Mouse (Mus musculus): ENCODE data around the gene Gtf3c3. TPM values are rescaled to one million over a fixed set of nuclear protein-coding genes. Genes with fewer than 3 reads are reported as not detected.
A peak's percentile ranks its signal among the peaks of the same experiment; 100 is the strongest.

The Gtf3c3 gene
- polyA plus RNA-seq (2017; shearing (Covaris generic)): 10 to 100 TPM; 17.3 to 21.9 TPM

DNA sequence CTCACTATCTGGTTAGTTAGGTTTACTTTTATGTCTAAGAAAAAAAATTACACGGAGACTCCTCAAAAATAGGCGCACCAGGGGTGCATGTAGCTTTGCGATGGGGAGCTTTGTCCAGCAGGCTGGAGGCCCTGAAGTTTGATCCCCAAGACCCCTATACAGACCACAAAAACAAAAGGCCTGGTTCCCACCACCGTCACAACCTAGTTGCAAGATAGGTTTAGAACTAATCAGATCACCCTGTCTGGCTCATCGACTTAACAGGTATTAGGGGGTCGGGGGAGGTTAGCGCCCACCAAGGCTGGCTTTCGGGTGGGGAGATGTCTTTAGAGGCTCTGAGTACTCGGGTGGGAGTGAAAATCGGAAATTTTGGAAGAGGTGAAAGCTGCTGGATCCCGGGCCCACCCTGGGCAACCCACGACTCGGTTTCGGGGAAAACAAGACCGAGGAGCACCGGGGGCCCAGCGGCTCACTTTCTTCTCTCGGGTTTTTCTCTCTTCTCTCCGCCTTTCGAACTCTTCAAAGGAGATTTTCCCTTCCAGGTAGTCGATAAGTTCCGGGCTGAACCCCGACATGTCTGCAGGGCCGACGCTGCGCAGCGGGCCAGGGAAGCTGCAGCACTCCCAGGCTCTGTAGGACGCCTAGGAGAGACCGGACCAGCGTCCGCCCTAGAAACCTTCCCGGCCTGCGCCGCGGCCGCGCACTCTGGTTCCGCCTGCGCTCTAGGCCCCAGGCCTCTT is at the start of gene Gtf3c3:
TSS of gene Gtf3c3 (minus strand) at position 632 of the 740 bp plus-strand sequence.
- ATAC-seq: peak; percentile 91

DNA sequence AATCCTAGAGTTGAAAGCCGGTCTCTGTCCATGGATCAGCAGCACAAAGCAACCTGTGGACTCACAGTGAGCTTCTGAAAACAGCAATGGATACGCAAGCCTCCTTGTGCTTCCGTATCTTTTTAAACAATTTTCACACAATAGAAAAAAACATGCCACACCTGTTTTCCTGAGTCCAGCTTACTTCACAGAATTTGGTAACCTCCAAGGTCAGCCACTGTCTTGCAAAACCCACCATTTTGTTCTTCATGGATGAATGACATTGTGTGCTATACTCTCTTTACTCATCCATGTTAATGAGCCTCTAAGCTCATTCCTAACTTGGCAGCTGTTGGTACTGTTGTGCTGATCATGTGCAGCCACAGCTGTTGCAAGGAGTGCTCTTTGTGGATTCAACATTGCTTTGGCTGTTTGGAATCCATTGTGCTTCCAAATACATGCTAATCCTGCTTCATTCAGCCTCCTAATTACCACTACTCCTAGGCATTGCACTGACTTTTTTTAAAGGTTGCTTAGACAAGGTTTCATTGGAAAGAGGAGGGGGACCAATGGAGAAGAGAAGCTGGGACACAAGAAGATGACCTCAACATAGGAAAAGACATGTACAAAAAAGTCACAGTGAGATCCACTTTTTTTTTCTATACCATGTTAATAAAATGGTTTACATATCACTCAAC is 46.1 kb upstream of the Gtf3c3 start:
- ATAC-seq: no peak

DNA sequence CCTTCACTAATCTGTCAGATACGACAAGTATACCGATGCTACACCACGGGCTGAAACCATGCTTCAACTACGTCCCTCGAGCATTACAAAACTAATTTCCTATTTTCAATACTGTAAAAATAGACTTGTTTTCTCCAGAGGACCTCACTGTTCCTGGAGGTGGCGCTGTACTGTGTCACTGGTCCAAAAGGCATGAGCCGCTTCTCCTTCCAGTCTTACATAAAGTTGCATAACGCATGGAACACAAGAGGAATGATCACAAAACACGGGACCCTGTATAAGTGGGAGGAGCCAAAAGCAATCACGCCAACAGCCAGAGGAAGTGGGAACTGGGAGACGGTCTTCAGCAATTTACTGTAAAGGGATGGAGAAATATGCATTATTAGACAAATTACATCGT is 41.7 kb upstream of the Gtf3c3 start:
- ATAC-seq: no peak

DNA sequence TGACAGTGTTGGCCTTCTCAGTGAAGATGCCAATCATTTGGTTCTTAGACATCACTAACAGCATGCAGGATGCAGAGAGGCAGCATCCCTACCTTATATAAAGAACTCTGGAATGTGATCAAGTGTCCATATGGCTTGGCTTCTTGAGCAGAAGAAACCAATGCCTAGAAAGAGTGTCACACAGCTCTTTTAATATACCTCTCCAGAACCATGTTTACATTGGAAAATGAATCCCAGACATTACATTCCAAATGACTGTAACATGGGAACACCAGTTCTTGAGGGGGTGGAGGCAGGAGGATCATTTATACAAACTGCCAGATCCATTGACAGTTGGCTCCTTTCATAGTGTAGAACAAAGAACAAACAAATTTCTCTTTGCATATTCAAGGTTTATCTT is 29.9 kb upstream of the Gtf3c3 start:
- ATAC-seq: no peak

DNA sequence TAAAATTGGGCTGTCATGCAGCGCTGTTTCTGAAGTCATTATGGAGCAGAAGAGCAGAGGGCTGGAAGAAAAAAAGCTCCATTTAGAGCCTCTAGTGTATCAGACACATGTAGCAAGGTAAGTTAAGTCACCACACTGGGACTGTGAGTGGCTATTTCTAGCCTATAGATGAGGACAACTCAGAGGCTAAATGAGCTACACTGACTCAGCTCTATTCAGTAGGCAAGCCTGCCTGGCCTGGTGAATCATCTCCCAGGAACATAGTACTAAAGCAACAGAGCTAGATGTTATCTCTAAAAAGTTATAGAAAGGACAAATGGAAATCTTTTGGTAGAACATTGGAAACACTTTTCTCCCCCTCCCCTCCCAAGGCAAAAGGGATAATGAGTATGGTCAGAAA is 28.6 kb upstream of the Gtf3c3 start:
- no peak for ATAC-seq

DNA sequence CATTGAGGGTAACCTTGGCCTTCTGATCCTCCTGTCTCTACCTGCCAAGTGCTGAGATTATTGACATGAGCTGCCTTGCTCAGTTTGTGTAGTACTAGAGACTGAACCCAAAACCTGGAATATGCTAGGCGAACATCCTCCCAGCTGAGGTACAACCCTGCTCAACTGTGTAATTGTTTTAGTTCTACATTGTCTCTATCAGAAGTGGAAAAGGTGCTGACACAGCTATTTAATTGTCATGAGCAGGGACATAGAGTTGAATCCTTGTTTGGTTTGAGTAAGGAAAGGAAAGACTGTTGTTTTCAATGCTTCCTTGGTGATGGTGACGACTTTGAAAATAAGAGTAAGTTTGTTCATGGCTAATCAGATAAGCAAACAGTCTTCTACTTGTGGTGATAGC is 13.3 kb upstream of the Gtf3c3 start:
- ATAC-seq: no peak

DNA sequence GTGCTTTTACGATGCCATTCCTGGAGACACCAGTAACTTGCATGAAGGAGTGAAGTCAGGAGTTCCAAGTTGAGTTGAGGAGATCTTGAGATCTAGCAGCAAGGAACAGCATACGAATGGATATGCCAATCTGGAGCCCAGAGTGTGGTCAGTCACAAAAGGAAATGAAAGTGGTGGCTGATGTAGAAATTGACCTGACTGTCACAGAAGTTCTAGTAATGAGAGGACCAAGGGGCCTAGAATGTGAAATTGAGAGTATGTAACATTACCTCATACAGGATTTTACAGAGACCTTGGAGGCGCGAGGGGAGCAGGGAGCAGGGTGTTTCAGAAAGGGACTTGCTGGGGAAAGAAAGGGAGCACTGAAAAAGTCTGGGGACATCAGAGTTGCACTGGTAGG is 10.1 kb upstream of the Gtf3c3 start:
- no peak for ATAC-seq

DNA sequence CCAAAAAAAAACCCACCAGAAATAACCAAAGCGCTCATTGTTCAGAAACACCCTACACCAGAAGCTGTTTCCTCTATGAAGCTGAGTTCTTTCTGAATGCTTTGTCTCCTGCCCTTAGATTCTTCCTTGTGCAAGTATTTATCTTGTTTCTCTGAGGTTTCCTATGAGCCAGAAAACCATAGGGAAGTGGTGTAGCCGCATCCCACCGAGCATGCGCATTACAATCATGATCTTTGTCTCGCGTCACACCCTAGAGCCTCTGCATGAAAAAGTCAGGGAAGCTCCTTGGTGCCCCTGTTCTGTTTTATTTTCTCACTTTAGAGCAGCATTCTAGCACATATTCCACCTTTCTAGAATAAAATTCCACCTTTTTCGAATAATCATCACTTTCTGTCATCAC is 4.9 kb upstream of the Gtf3c3 start:
- no peak for ATAC-seq

DNA sequence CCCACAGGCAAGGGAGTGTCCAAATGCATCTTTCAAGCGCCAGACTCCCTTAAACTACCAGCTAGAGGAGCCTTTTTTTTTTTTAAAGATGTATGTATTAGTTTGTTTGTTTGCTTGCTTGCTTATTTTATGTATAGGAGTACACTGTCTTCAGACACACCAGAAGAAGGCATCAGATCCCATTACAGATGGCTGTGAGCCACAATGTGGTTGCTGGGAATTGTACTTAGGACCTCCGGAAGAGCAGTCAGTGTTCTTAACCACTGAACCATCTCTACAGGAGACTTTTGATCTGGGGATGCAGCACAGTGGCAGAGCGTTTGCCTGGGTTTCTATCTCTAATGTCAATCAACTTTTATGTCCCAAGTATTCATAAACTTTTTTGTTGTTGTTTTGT is 307 bp upstream of the Gtf3c3 start:
- ATAC-seq: no peak

DNA sequence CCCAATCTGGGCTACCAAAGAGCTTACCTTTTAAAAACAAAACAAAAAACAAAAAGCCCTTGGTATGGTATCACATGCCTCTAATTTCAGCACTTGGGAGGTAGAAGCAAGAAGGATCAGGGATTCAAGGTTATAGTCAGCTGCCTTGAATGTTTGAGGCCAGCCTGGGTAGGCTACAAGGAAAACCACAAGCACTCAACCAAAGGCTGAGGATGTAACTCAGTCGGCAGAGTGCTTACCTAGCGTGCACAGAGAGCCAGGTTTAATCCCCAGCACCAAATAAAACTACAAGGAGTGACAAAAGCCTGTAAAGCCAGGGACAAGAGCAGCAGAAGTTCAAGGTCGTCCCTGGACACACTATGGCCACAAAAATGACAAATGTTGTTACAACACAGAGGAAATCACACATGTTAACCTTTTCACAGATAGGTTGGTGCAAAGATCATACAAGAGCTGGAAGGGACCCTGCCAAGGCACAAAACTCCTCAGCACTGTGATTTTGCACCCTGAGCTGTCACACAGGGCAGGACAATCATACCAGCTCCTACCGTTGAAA is 16.5 kb downstream of the Gtf3c3 start:
- peak; percentile 13 for ATAC-seq

DNA sequence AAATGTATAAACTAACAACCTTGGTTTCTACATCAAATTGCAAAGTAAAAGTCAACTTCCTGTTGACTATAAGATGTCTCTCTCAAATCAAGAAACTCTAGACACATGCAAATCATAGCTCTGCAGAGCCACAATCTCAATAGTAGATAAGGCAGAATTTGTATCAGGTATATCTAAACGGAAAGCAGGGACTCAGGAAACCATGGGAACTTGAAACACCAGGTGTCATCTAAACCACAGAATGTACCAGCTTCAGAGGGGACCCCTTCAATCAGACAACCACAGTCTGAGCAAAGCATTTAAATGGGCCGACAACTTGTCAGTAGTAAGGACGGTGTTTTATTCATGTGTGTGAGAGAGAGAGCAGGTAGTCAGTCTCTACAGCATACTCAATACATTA is 17.1 kb downstream of the Gtf3c3 start:
- ATAC-seq: peak; percentile 80

DNA sequence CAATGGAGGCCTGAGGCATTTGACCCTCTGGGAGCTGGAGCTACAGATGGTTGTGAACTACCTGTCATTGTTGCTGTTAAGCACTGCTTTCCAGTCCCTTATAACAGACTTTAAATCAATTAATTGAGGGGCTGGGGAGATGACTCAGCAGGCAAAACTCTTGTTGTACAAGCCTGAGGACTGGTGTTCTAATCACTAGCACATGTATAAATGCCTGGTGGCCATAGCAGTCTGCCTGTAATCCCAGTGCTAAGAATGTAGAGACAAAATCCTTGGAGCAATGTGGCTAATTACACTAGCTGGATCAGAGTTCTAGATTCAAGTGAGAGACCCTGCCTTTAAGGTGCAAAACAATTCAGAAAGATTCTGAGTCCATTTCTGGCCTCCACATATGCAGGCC is 36.0 kb downstream of the Gtf3c3 start:
- no peak for ATAC-seq

DNA sequence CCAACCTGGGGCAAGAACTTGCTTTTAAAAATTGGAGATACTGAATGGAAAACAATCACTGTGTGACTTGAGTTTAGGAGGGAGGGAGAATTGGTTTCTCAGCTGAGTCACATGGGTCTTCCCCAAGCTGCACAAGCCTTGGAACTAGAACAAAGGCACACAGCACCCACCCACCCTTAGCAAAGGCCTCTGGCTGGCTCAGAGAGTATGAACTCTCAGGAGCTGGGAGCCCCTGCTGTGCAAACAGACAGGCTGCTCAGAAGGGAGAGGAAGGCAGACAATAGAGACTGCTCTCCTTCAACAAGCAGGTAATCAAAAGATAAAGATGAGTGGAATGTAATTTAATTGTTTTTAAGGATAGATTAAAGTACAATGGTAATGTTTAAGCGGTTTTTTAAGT is 54.5 kb downstream of the Gtf3c3 start:
- no peak for ATAC-seq

DNA sequence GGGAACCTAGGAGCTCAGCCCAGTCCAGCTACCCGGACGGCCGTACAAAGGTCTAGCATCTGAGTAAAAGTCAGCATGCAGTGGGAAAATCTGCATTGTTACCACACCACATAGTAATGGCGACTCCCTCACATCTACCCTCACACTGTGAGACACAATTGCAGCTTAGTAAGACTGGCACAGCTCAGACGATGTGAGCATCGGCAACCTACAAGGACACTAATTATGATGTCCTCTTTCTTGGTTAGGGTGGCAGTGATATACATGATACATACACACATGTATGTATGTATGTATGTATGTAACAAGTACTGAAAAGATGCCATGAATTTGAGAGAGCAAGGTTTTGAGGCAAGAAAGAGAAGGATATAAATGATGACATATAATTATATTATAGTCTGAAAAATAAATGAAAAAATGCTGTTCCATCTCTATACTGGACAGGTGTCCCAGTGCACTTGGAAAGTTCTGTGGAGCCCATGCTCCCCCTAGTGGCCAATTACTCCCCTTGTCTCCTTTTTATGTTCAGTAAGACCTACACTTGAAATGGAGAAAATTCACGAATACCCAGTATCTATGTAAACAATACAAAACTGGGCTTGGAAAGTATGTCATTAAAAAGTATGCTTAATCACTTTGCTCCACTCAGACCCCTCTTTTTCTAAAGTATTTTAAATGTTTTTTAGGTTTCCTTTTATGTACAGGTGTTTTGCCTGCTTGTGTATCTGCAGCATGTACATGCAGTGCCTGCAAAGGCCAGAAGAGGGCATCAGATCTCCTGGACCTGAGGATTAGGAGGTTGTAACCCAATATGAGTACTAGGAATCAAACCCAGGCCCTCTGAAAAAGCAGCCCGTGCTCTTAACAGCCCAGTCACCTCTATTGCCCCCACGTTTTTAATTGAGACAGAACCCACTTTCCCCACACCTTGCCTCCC is 57.5 kb downstream of the Gtf3c3 start:
- ATAC-seq: no peak

DNA sequence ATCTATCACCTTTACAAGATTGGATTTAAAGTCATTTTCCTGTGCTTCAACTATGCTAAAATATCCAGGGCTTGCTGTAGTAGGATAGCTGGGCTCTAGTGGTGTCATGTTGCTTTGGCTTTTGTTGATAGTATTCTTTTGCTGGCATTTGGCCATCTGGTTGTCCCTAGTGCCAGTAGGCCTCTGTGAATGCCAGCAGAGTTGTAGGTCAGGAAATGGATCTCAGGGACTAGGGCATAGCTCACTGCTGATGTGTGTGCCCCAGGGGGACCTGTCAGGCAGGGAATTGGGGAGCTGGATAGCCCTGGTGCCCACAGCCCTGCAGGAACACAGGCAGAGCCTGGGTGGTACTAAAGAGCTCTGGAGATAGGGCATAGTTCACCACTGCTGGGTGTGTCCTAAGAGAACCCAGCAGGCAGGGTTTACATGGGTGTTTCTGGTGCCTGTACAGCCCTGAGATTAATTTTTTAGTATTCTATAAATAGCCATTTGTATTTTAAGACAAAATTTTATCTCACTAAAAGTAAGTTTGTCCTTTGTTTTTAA is 61.2 kb downstream of the Gtf3c3 start:
- no peak for ATAC-seq

DNA sequence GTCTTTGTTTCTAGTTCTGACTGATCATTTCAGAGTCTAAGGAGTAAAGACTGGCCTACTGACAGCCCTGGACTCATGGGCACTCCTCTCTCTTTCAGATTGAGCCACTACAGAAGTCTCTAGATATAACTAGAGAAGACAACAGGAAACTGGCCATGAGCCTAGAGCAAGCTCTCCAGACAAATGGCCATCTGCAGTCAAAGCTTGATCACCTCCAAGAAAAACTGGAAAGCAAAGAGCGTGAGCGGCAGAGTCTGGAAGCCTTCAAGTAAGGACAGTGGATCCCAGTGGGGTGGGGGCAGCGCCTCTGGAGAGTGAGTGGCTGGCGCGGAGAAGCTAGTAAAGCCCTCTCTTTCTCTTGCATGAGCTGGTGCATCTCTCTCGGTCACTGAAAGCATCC is 82.2 kb downstream of the Gtf3c3 start:
- ATAC-seq: no peak

DNA sequence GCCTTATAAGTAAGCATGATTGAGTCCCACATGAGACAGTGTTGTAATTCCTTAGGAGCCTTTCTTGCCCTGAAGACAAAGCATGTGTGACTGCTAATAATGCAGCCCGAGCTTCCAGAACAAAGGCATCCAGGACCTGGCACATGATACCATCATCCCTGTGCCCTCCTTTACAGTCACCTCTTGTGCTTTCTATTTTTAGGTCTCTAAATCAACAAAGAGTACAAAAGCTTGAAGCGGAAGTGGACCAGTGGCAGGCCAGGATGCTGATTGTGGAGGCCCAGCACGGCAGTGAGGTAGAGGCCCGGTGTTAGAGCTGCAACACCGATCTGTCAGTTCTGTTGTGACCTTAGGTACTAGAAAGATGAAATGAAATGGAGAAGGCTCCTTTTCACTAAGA is 83.3 kb downstream of the Gtf3c3 start:
- no peak for ATAC-seq

DNA sequence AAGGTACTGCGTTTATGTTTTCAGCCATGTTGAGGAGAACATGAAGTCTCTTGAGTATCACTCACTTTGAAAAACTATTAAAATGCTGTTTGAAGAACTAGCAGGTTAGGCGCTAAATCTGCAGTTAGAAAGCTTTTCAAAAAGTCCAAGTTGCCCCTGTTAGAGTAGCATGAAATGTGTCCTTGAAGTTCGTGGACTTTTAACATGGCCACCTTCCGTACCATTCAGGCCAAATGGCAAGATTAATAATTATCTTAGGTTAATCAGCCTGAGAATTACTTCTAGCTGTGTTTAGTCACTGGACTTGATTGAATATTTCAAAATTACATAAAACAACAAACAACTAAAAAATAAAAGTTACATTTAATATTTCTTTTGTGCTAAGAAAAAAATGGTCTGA is 84.0 kb downstream of the Gtf3c3 start:
- no peak for ATAC-seq

All from activated CD4-positive, CD25-positive, alpha-beta regulatory T cell, adult 4 months (primary cell).